Mouse (Mus musculus): ENCODE results near the gene Ibtk. TPM values are rescaled to one million over a fixed set of nuclear protein-coding genes. Genes with fewer than 3 reads are reported as not detected.

The Ibtk gene
- polyA plus RNA-seq, 1 experiment from 2014 or later, result 47.4 TPM

DNA sequence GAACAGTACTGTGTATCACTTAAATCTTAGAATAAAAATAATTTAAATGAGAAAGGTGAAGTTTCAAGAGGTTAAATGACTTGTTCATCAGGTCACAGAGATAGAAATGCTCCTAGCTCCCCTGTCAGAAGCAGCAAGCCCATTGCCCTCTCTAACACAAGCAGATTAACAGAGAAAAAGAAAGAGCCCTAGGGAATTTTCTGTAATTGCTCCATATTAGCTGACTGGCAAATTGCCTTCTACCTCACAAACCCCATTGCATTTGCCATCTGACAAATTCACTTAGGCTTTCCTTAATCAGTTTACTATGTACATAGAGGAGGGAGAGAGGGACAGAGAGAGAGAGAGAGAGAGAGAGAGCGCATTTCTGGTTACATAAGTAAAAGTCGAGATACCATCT, 18.1 kb upstream of the Ibtk start:
- no peak overlapping the region for H3K4me3 ChIP-seq (ENCODE audit: low read depth, low read length)
- H3K9ac ChIP-seq (ENCODE audit: low read depth, low read length), result no peak overlapping the region
- no peak for DNase-seq (ENCODE audit: low spot score)
- H3K4me1 ChIP-seq (replicated peaks; ENCODE audit: control insufficient read depth, insufficient read depth, low read length), result no peaks in the 10 kb centered on the region
- H3K9me3 ChIP-seq (ENCODE audit: control insufficient read depth, low read length), result no peaks in the 10 kb centered on the region
- WGBS, result 81% methylated on average over 2 of the region's 2 CpGs
- no peaks in the 10 kb centered on the region for H3K36me3 ChIP-seq (ENCODE audit: control insufficient read depth, insufficient read depth, low read length)
- H3K27me3 ChIP-seq (ENCODE audit: control insufficient read depth, insufficient read depth, low read length), result no peaks in the 10 kb centered on the region
- peak; percentile 60; the same call in 1 of the 2 replicates for ATAC-seq (ENCODE audit: low FRiP score)
- no peak overlapping the region for H3K4me2 ChIP-seq (replicated peaks; ENCODE audit: low read depth, low read length)
- no peak overlapping the region for H3K27ac ChIP-seq (ENCODE audit: low read depth, low read length)

DNA sequence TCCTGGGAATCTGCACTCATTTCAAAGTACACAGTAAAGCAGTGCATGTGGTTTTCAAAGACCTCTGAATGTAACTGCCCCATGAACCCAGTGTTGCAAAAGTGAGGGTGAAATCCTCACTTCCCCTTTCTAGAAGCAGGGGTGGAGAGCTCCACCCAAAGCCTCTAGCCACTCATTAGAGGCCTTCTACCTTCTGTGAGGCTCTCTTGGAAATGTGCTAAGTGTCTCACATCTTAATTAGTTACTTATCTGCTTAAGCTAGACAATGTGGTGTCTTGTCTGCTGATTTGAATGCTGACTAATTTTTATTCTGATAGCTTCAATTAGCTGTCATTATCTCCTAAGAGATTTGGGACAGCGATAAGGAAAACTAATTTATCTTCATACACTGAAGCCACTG, 13.3 kb upstream of the Ibtk start:
- Histone ChIP-seq H3K9me3 (ENCODE audit: control insufficient read depth, low read length) (no peaks in the 10 kb centered on the region), H3K27ac (ENCODE audit: low read depth, low read length) (no peak overlapping the region), H3K27me3 (ENCODE audit: control insufficient read depth, insufficient read depth, low read length) (no peaks in the 10 kb centered on the region), H3K4me1 (replicated peaks; ENCODE audit: control insufficient read depth, insufficient read depth, low read length) (no peaks in the 10 kb centered on the region), H3K4me3 (ENCODE audit: low read depth, low read length) (no peak overlapping the region), H3K36me3 (ENCODE audit: control insufficient read depth, insufficient read depth, low read length) (no peaks in the 10 kb centered on the region), H3K9ac (ENCODE audit: low read depth, low read length) (no peak overlapping the region), H3K4me2 (replicated peaks; ENCODE audit: low read depth, low read length) (no peak overlapping the region)
- no peak for DNase-seq (ENCODE audit: low spot score)
- ATAC-seq (ENCODE audit: low FRiP score), result no peak
- WGBS, result 90% methylated on average over 1 of the region's 1 CpGs

DNA sequence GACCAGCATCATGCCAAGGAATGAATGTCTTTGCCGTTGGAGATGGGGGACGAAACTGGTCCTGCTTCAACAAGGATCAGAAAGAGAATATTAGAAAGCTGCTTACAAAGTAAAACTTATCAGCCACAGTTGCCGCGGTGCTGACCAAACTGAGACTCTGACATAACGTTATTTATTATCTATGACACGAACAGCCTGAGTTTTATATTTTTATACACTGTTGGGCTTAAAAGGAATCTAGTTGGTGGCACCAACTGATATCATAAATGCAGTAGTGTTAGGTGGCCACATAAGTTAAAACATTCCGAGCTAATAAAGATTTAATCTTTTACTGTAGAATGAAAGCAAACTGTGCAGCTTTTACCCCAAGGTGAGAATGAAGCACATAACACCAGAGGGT, 1.7 kb upstream of the Ibtk start:
- WGBS, result 95% methylated on average over 7 of the region's 7 CpGs
- Histone ChIP-seq H3K27me3 (ENCODE audit: control insufficient read depth, insufficient read depth, low read length) (no peaks in the 10 kb centered on the region), H3K27ac (ENCODE audit: low read depth, low read length) (no peak overlapping the region), H3K9me3 (ENCODE audit: control insufficient read depth, low read length) (no peaks in the 10 kb centered on the region), H3K4me2 (replicated peaks; ENCODE audit: low read depth, low read length) (no peak overlapping the region), H3K4me1 (replicated peaks; ENCODE audit: control insufficient read depth, insufficient read depth, low read length) (no peaks in the 10 kb centered on the region; the same call in 1 of the 2 replicates), H3K36me3 (ENCODE audit: control insufficient read depth, insufficient read depth, low read length) (no peaks in the 10 kb centered on the region), H3K4me3 (ENCODE audit: low read depth, low read length) (no peak overlapping the region), H3K9ac (ENCODE audit: low read depth, low read length) (no peak overlapping the region)
- DNase-seq (ENCODE audit: low spot score) (no peak), ATAC-seq (ENCODE audit: low FRiP score) (no peak)

GRCm38 (mm10) chr9:85749922-85750509, 882 bp upstream of the Ibtk start:
- no peak for DNase-seq (ENCODE audit: low spot score)
- 41% methylated on average over 5 of the region's 5 CpGs for WGBS

GRCm38 (mm10) chr9:85748204-85749141, 661 bp downstream of the Ibtk start:
- Histone ChIP-seq H3K9me3 (ENCODE audit: control insufficient read depth, low read length) (no peaks in the 10 kb centered on the region), H3K27ac (ENCODE audit: low read depth, low read length) (peak overlapping the region; percentile 94)
- peak; percentile 84 for DNase-seq (ENCODE audit: low spot score)

More at GRCm38 (mm10) chr9:85749922-85750509, 882 bp upstream of the Ibtk start:
- H3K27ac ChIP-seq (ENCODE audit: low read depth, low read length), result peak overlapping the region; percentile 94
- H3K36me3 ChIP-seq (ENCODE audit: control insufficient read depth, insufficient read depth, low read length), result no peaks in the 10 kb centered on the region
- no peaks in the 10 kb centered on the region; the same call in 1 of the 2 replicates for H3K4me1 ChIP-seq (replicated peaks; ENCODE audit: control insufficient read depth, insufficient read depth, low read length)
- no peak for ATAC-seq (ENCODE audit: low FRiP score)
- H3K9me3 ChIP-seq (ENCODE audit: control insufficient read depth, low read length), result no peaks in the 10 kb centered on the region
- peak overlapping the region; percentile 94 for H3K9ac ChIP-seq (ENCODE audit: low read depth, low read length)
- peak overlapping the region; percentile 62 for H3K4me2 ChIP-seq (replicated peaks; ENCODE audit: low read depth, low read length)
- peak overlapping the region; percentile 71 for H3K4me3 ChIP-seq (ENCODE audit: low read depth, low read length)
- no peaks in the 10 kb centered on the region for H3K27me3 ChIP-seq (ENCODE audit: control insufficient read depth, insufficient read depth, low read length)

GRCm38 (mm10) chr9:85745566-85745965, 3.6 kb downstream of the Ibtk start:
- no peak overlapping the region for H3K4me2 ChIP-seq (replicated peaks; ENCODE audit: low read depth, low read length)
- ATAC-seq (ENCODE audit: low FRiP score), result no peak
- no peak for DNase-seq (ENCODE audit: low spot score)
- H3K36me3 ChIP-seq (ENCODE audit: control insufficient read depth, insufficient read depth, low read length), result no peaks in the 10 kb centered on the region
- no peak overlapping the region for H3K27ac ChIP-seq (ENCODE audit: low read depth, low read length)
- no peak overlapping the region for H3K9ac ChIP-seq (ENCODE audit: low read depth, low read length)
- H3K27me3 ChIP-seq (ENCODE audit: control insufficient read depth, insufficient read depth, low read length), result no peaks in the 10 kb centered on the region
- no peak overlapping the region for H3K4me3 ChIP-seq (ENCODE audit: low read depth, low read length)
- no peaks in the 10 kb centered on the region for H3K9me3 ChIP-seq (ENCODE audit: control insufficient read depth, low read length)
- 92% methylated on average over 2 of the region's 2 CpGs for WGBS
- H3K4me1 ChIP-seq (replicated peaks; ENCODE audit: control insufficient read depth, insufficient read depth, low read length), result no peaks in the 10 kb centered on the region; the same call in 1 of the 2 replicates

More at GRCm38 (mm10) chr9:85748204-85749141, 661 bp downstream of the Ibtk start:
- H3K4me1 ChIP-seq (replicated peaks; ENCODE audit: control insufficient read depth, insufficient read depth, low read length), result no peaks in the 10 kb centered on the region; the same call in 1 of the 2 replicates
- H3K36me3 ChIP-seq (ENCODE audit: control insufficient read depth, insufficient read depth, low read length), result no peaks in the 10 kb centered on the region
- peak overlapping the region; percentile 71 for H3K4me3 ChIP-seq (ENCODE audit: low read depth, low read length)
- ATAC-seq (ENCODE audit: low FRiP score), result peak; percentile 84
- H3K9ac ChIP-seq (ENCODE audit: low read depth, low read length), result peak overlapping the region; percentile 94
- peak overlapping the region; percentile 62 for H3K4me2 ChIP-seq (replicated peaks; ENCODE audit: low read depth, low read length)
- WGBS, result 2% methylated on average over 43 of the region's 43 CpGs
- H3K27me3 ChIP-seq (ENCODE audit: control insufficient read depth, insufficient read depth, low read length), result no peaks in the 10 kb centered on the region

DNA sequence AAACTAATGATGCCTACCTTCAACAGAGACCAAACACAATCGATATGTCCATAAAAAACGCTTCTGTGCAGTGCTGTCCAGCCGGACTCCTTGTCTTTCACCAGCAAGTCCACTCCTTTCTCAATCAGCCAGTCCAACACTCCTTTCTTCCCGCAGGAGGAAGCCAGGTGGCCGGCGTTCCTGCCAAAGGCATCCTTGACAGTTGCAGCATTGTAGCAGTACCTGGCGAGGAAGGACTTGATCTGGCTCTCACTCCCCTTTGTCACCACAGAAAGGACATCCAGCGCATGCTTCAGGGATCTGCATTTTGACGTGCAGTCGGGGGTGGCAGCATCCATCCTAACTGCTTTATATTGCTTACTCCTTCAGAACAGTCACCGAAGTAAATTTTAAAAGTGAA, 5.8 kb downstream of the Ibtk start:
- H3K27ac ChIP-seq (ENCODE audit: low read depth, low read length), result no peak overlapping the region
- H3K9ac ChIP-seq (ENCODE audit: low read depth, low read length), result no peak overlapping the region
- H3K4me1 ChIP-seq (replicated peaks; ENCODE audit: control insufficient read depth, insufficient read depth, low read length), result no peaks in the 10 kb centered on the region; the same call in 1 of the 2 replicates
- WGBS, result 85% methylated on average over 11 of the region's 11 CpGs
- no peaks in the 10 kb centered on the region for H3K9me3 ChIP-seq (ENCODE audit: control insufficient read depth, low read length)
- ATAC-seq (ENCODE audit: low FRiP score) (no peak), DNase-seq (ENCODE audit: low spot score) (no peak)
- H3K36me3 ChIP-seq (ENCODE audit: control insufficient read depth, insufficient read depth, low read length), result no peaks in the 10 kb centered on the region
- H3K27me3 ChIP-seq (ENCODE audit: control insufficient read depth, insufficient read depth, low read length), result no peaks in the 10 kb centered on the region
- no peak overlapping the region for H3K4me3 ChIP-seq (ENCODE audit: low read depth, low read length)
- H3K4me2 ChIP-seq (replicated peaks; ENCODE audit: low read depth, low read length), result no peak overlapping the region

DNA sequence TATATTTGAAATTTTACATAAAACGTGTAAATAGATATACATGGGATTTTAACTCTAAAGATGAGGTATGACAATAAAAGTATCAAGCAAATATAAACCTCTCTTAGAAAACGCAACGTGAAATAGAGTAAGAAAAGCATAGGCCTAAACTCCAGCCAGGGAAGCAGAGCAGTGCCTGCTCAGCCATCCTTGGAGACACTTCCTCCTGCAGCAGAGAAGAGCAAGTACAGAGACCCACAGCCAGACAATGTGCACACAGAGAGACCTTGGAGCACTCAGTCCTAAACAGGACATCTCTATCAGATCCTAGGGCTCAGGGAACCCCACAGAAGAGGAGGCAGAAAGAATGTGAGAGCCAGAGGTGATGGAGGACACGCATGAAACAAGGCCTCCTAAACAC, 7.0 kb downstream of the Ibtk start:
- Histone ChIP-seq H3K27ac (ENCODE audit: low read depth, low read length) (no peak overlapping the region), H3K9ac (ENCODE audit: low read depth, low read length) (no peak overlapping the region), H3K36me3 (ENCODE audit: control insufficient read depth, insufficient read depth, low read length) (no peaks in the 10 kb centered on the region), H3K4me3 (ENCODE audit: low read depth, low read length) (no peak overlapping the region), H3K27me3 (ENCODE audit: control insufficient read depth, insufficient read depth, low read length) (no peaks in the 10 kb centered on the region), H3K4me2 (replicated peaks; ENCODE audit: low read depth, low read length) (no peak overlapping the region), H3K4me1 (replicated peaks; ENCODE audit: control insufficient read depth, insufficient read depth, low read length) (no peaks in the 10 kb centered on the region), H3K9me3 (ENCODE audit: control insufficient read depth, low read length) (no peaks in the 10 kb centered on the region)
- ATAC-seq (ENCODE audit: low FRiP score), result no peak
- no peak for DNase-seq (ENCODE audit: low spot score)
- WGBS, result 93% methylated on average over 4 of the region's 4 CpGs

Data from hindbrain, embryonic 11.5 days (tissue).